Mouse (Mus musculus): Measurements from ENCODE around the gene 6030445D17Rik.

The 6030445D17Rik gene

DNA sequence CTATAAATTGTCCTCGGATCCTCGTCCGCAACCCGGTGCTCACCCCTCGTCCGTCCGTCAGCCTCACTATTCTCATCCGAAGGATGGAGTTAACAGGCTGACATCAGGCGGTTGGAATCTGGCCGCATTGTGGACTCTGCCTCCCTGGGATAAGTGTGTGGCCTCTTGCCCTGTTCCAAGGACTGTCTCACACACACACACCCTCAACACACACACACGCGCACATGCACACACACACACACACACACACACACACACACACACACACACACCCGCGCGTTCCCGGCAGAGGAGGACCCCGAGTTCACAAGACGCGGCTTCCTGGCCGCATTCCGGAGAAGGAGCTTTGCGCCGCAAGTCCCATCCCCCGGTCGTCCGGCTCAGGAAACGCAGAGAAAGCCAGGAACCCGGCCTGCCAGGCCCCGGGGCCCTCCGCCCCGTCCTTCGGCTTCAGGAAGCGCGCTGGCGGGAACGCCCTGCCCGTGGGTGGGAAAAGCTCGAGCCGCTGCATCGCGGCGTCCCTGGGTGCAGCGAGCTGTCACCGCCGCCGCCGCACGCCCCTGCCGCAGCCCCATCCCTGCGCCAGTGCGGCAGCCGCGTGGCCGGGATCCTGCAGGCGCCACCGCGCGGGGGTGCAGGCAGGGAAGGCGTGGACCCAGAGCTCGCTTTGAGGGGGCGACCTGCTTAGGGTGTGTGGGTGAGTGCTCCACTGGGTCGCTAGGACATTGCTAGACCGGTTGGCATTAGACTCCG, at the start of gene 6030445D17Rik:
Gene 6030445D17Rik, plus strand, starts transcription at position 165 of the 753 bp plus-strand sequence.
- in situ Hi-C loops (cut with MboI; ENCODE audit: low sequenced_read_pairs) = no loop called here

DNA sequence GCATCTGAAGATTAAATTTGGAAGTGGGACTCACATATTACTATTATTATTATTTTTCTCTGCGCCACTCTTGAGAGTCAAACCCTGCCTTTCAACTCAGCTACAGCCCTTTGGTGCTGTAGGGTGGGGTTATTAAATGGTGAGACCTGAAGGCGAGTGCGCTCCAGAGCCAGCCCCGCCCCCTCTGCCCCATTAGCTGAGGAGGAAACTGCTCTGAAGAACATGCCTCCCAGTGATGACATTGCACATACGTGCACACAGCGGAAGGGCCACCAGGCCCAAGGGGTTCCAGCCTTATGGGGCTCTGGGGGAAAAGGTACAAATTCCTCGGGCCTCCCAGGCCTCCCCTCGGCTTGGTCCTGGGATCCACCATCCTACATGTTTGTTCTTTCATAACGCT, 46.6 kb upstream of the 6030445D17Rik start:
- in situ Hi-C loops (cut with MboI; ENCODE audit: low sequenced_read_pairs) = no loop called here

DNA sequence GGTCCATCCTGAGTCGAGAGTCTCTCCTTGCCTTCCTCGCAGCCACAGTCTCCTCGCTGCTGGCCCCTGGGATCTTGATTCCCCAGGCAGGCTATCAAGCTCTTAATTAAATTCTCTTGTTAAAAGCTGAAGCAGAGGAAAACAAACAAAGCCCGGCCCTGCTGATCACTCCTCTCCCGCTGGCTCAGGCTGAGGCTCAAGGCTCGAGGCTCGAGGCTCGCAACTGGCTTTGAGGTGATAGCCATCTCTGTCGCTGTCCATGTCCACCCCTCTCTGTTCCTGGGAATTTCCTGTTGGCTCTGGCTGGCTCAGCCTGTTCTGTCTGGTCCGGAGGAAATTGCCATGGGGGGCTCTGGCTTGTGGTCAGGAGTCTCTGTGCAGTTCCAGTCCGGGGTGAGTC, 43.1 kb upstream of the 6030445D17Rik start:
- in situ Hi-C loops (cut with MboI; ENCODE audit: low sequenced_read_pairs) = no loop called here

DNA sequence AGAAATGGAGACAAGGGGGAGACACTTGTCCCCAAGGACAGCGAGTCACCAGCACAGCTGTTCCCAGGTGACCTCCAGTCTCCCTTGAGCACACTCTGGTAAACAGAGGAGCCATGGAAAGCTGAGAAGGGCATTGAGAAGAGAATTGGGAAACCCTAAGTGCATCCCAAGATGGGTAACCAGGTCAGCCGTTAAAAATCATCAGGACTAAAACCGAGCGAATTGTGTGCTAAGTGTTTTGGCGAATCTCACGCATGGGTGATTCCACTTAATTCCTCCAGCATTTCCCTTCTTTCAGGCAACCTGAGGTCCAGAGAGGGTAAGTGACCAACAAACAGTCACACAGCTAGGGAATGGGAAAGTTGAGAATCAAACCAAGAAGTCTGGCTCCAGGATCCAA, 42.7 kb upstream of the 6030445D17Rik start:
- in situ Hi-C loops (cut with MboI; ENCODE audit: low sequenced_read_pairs) = no loop called here

DNA sequence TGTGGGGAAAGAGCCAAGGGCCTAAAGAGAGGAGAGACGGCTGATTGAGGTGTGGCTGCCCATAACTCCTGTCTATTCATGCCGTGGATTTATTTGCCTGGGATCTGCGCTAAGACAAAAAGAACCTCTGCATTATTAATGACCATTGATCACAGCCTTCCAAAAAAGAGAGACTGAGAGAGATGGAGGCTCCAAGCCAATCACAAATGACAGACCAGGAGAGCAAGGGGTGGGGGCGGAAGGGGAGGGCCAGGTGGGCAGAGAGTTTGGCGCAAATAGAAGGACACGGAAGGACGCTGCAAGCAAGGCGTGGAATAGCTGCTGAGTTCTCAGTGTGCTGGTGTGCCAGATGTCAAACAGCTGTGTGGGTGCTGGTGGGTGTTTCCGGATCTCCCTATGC, 38.8 kb upstream of the 6030445D17Rik start, which contains the start of gene Htr1d:
Gene Htr1d, plus strand, starts transcription at position 301 of the 400 bp plus-strand sequence.
- in situ Hi-C loops (cut with MboI; ENCODE audit: low sequenced_read_pairs) = no loop called here

DNA sequence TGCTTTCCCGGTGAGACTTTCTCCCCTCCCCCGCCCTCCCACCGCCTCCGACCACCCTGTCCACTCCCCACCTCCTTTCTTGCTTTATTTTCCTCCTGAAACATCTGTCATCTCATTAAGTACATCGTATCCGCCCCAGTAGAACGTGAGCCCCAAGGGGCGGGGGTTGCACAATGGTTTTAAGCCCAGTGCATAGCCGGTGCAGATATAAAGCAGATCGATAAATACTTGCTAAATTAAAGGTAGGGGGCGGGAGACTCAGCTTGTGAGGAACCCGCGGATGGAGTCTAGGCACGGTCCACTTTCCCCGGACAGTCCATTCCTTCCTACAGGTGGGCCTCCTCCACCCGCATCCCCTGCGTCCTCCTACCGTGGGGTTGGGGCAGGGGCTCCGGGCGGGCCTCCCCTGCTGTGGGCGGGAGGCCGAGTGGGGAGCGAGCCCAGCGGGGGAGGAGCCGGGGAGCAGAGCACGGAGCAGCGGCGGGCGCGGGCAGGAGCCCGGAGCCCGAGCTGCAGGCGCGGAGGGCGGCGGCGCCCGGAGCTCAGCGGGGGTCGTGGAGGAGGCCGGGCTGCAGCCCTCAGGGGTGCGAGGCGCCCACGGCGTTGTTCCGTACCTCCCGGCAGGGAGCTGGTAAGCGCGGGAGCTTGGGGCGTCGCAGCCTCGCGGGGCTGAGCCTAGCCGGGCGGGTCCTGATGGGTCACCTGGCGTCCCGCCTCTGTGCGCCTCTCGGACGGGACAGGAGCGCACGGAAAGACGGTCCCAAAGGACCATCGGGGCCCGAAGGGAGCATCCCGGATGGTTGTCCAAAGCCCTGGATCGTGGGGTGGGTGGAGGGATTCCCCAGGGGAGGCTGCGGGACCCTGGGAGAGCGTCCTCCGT, 37.7 kb upstream of the 6030445D17Rik start:
- in situ Hi-C loops (cut with MboI; ENCODE audit: low sequenced_read_pairs) = no loop called here

DNA sequence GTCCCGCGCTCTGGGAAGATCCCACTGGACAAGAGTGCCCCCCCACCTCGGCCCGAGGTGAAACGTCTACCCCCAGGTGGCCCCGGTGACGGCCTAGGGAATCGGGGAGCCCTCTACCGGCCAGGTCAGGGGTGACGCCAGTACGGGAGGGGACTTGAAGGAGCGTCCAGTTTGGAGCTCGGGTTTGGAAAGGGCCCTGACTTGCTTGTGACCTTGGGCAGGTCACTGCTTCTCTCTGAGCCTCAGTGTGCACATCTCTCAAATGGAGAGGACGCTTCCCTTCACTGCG, 37.1 kb upstream of the 6030445D17Rik start:
- in situ Hi-C loops (cut with MboI; ENCODE audit: low sequenced_read_pairs) = no loop called here

DNA sequence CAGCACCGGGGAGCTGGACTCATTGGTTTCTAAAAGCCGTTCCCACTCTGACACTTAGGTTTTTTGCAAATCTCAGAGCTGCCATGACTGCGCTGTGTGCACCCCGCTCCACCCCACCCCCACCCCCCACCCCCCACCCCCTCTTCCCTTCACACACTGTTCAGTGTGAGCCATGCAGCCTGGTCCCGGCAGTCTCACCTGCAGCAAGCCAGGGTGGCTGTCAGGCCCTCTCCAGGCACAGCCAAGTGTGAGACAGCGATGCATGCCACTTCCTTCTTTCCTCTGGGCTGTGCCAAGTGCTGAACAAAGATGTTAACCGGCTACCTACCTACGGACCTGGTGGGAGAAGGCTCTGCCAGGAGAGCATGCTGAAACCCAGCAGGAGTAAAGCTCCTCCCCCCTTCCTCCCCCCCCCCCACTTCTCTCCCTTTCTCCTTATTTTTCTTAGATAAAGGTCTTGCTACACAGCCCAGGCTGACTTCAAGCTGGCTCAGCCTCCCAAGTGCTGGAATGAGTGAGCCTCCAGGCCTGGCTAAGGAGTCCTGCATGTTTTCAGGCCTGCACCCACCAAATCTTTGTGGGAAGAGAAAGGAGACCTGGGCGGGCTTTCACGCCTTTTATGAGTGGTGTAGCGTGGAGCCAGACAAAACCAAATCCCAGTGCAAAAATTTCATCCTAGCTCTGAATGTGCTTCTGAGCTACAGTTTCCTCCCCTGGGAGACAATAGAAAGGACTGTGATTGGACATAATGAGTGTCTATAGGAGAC, 31.3 kb upstream of the 6030445D17Rik start:
- in situ Hi-C loops (cut with MboI; ENCODE audit: low sequenced_read_pairs) = no loop called here

DNA sequence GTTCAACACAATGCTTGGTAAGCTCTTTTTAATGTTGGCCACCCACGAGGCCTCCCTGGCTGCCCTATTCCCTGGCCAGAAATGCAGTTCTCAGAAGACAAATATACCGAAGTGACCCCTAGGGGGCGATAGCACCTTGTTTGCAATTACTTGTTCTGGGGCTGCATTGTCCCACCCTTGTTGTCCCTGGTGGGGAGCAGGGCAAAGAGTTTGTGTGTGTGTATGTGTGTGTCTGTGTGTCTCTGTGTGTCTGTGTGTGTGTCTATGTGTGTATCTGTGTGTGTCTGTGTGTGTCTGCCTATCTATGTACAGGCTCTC, 30.7 kb upstream of the 6030445D17Rik start:
- in situ Hi-C loops (cut with MboI; ENCODE audit: low sequenced_read_pairs) = no loop called here

DNA sequence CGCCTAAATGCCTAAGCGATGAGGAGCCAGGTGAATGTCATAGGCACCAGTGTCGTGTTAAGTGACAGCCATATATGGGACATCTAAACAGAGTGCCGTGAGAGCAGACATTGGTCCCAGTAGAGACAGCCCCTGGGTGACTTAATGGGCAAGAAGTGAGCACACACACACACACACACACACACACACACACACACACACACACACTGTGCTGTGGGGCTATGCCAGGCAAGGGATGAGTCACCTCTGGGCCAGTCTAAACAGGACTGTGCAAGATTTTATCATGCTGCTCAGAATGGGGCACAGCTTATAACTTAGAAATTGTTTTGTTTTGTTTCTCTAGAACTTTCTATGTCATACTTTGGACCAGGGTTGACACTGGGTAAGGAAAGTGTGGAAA, 28.0 kb upstream of the 6030445D17Rik start:
- in situ Hi-C loops (cut with MboI; ENCODE audit: low sequenced_read_pairs) = no loop called here

DNA sequence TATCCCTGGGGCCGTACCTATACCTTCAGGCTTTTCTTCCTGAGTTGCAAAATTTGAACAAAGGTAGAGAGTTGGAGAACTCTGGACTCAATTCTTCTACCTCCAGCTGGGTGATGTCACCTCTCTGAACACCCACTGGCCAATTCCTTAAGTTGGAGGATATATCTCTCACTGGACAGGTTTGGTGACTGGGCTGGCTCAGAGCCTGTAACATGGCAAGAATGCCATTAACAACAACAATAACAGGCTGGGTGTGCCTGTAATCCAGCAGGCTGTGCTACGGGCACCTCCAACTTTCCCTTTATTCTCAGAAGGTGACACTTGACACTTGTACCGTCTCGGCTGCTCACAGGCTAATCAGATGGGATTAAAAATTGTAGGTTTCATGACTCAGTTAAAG, 22.9 kb upstream of the 6030445D17Rik start:
- in situ Hi-C loops (cut with MboI; ENCODE audit: low sequenced_read_pairs) = no loop called here

DNA sequence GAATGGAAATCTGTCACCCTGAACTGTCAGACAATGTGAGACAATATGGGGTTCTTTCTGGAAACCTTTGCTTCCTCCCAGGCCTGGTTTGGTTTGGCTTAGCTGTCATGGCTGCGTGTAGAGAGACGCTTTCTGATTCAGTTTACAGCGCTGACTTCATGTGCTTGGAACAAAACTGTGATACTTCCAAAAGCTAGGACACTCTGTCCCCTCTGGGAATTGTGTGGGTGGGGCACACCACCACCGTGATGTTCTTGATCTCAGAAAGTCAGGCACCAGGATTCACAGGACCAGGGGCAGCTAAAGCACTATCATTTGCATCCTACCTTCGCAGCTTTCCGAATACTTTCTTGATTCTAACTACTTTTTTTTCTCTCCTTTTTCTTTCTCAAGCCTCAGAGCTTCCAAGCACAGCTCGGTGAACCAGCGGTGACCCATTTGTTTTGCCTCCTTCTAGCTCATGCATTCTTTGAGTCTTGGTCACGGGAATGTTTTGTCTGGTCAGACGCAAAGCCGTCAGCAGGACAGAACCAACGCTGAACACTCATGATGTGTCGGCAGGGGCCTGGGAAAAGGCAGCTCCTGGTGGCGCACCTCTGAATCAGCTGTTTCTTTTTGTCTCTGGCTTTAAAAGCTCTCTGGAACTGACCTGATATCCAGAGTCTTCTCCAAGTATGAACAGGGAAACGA, 20.6 kb upstream of the 6030445D17Rik start:
- in situ Hi-C loops (cut with MboI; ENCODE audit: low sequenced_read_pairs) = no loop called here

DNA sequence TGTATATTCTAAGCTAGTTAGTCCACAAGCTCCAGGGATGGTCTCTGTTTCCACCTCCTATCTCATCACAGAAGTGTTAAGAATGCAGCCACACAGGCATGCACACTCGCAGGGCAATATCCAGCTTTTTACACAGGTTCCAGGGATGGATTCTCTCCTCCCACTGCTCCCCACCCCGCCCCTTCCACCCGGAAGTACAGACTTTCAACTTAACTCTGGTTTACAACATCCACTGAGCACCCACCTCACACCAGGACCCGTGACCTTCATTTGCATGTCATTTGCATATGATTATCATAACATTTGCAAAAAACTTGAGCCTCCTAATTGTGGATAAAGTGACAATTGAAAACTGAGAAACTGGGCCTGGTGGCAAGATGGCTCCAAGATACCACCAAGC, 17.5 kb upstream of the 6030445D17Rik start:
- in situ Hi-C loops (cut with MboI; ENCODE audit: low sequenced_read_pairs) = no loop called here

DNA sequence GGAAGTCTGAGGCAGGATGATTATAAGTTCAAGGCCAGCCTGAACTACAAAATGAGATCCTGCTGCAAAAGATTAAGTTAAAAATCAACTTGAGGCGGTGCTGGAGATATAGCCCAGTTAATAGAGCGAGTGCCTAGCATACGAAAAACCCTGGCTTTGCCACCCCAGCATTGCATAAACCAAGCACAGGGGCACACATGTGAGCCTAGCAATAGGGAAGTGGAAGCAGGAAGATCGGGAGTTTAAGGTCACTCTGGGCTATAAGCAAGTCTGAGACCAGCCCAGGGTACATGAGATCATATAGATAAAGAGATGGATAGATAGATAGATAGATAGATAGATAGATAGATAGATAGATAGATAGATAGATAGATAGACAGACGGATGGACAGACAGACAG, 12.3 kb upstream of the 6030445D17Rik start:
- in situ Hi-C loops (cut with MboI; ENCODE audit: low sequenced_read_pairs) = loop anchor here (5.0 kb wide), 1 partner anchor 168 kb away; no protein-coding TSS in a partner anchor

DNA sequence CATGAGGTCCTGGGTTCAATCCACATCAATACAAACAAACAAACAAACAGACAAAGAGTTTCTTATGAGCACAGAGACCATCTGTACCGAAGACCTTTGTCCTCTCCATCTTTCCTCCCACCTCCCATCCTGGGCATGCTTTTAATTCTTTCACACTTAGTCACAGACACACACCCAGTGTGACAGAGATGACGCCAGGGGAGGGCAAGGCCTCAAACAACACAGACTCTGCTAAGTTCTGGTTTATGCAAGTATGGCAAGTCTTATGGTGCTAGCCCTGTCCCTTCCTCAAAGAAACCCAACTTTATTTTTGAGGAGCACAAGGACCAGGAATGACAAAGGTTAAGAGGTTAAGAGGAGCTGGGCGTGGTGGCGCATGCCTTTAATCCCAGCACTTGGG, 11.8 kb upstream of the 6030445D17Rik start:
- in situ Hi-C loops (cut with MboI; ENCODE audit: low sequenced_read_pairs) = loop anchor here (5.0 kb wide), 1 partner anchor 167 kb away; no protein-coding TSS in a partner anchor

DNA sequence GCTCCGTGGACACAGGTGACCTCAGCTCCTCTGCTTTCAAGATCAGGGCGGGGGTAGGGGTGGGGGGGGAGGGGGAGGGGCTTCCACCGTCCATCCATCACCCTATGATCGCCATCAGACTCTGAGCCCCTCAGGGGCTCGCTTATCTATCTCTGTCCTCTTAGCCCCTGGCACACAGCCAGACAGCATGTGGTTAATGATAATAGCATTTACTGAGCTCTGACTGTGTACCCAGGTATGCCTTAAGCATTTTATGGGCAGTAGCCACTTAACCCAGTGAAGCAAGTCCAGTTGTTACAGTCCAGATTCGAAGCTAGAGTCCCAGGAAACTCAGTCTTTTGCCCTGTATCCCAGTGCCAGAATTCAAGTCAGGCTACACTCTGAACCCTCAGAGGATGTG, 10.5 kb upstream of the 6030445D17Rik start:
- in situ Hi-C loops (cut with MboI; ENCODE audit: low sequenced_read_pairs) = loop anchor here (5.0 kb wide), 1 partner anchor 166 kb away; no protein-coding TSS in a partner anchor

DNA sequence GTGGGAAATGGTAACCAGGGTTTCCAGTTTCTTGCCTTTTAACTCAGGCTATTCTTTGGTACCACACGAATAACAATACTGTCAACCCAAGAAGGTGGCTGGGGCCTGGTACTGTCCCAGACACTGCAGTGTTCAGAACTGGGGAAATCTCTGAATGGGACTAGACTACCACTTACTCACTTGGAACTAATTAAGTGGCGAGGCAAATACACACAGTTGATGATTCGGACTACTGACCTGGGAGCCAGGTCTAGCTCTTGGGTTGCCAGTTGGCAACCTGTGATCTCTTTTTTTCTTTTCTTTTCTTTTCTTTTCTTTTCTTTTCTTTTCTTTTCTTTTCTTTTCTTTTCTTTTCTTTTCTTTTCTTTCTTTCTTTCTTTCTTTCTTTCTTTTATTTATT, 9.8 kb upstream of the 6030445D17Rik start:
- in situ Hi-C loops (cut with MboI; ENCODE audit: low sequenced_read_pairs) = loop anchor here (5.0 kb wide), 1 partner anchor 165 kb away; no protein-coding TSS in a partner anchor

DNA sequence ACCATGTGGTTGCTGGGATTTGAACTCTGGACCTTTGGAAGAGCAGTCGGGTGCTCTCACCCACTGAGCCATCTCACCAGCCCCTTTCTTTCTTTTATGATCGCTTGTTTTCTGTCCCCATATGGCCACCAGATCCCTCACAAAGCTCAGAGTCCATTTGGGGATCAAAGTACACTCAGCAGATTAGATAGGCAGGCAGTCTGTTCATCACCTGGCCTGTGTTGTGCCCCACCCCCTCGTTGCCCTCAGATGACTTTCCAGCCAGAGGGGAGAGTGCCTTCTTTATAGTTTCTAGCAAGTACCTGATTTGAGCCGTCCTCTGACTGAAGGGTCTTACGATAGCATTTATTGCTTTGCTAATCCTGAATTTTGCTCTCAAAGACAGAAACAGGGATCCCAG, 9.3 kb upstream of the 6030445D17Rik start:
- in situ Hi-C loops (cut with MboI; ENCODE audit: low sequenced_read_pairs) = loop anchor here (5.0 kb wide), 1 partner anchor 165 kb away; no protein-coding TSS in a partner anchor

DNA sequence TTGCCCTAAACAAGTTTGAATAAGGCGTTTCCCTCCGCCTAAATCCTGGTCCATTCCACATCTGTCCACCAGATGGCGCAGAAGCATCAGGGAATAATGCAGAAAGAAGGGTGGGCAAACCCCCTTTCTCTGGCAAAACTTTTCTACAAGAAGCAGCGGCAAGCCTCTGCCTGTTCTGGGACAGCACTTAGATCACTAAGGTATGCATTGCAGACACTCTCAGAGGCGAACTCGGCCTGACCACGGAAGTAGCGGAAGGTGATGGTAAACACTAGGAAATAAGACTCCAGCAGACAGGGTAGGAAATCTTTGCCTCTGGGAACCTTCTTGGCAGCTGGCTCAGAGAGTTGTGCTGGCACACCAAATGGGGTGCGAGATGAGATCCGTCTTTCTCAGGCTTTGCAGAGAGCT, 7.2 kb upstream of the 6030445D17Rik start:
- in situ Hi-C loops (cut with MboI; ENCODE audit: low sequenced_read_pairs) = loop anchor here (5.0 kb wide), 1 partner anchor 162 kb away; no protein-coding TSS in a partner anchor

DNA sequence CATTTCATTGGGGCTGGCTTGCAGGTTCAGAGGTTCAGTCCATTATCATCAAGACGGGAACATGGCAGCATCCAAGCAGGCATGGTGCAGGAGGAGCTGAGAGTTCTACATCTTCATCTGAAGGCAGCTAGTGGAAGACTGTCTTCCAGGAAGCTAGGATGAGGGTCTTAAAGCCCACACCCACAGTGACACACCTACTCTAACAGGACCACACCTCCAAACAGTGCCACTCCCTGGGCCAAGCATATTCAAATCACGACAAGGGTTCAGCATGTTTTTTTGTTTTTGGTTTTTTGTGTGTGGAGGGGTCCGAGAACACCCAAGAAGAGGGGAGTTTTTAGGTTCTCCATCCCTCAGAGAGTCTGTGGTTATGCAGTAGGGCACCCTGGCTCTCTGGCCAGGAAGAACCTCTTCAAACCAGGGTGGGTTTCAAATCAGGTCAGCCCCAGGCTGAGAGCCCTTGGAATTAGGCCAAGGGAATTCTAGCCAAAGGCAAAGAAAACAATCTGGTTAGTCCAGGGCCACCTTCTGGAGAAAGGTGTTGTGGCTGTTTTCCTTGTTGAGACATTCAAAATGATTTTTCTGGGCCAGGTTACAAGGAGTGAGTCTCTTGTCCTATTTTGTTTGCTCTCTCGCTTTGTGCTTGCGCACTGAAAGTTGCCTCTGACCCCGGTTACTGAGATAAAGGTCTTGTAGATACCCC, 5.4 kb upstream of the 6030445D17Rik start:
- in situ Hi-C loops (cut with MboI; ENCODE audit: low sequenced_read_pairs) = no loop called here

Measured in CH12F3 (cell line).